8 mouse cellular contexts compared by ENCODE assay signal in genomic region chr14:55079214-55079970, GRCm38 (mm10). TPM values are rescaled to one million over a fixed set of nuclear protein-coding genes. Genes with fewer than 3 reads are reported as not detected.
DNase-seq lines count a peak whose midpoint lies in the region; ATAC-seq lines count a peak whose summit lies in the region.

No protein-coding gene starts in this region.

- peak overlapping the region; percentile 66 for H3K27ac ChIP-seq in hindbrain, embryonic 10.5 days

- peaks cover 35% of the 10 kb centered on the region for H3K4me1 ChIP-seq in hindbrain, embryonic 10.5 days (replicated peaks)

- ATAC-seq in erythroblast, adult 5-6 weeks (replicated peaks; ENCODE audit: low FRiP score, poor library complexity, severe bottlenecking) = peak; percentile 84

- peaks cover 8% of the 10 kb centered on the region for H3K36me3 ChIP-seq in hindbrain, embryonic 10.5 days

- WGBS in hindbrain, embryonic 10.5 days = 24% methylated on average over 8 of the region's 8 CpGs

- peak overlapping the region; percentile 38; the same call in 1 of the 2 replicates for H3K4me3 ChIP-seq in hindbrain, embryonic 10.5 days

- peak; percentile 46 for DNase-seq in gastrocnemius, adult 18-20 months (ENCODE audit: low spot score)
- DNase-seq in gastrocnemius, postnatal 25 days = no peak
- peak; percentile 51 for DNase-seq in brain, embryonic 18.5 days (ENCODE audit: low read depth, low spot score)
- DNase-seq in hindbrain, embryonic 10.5 days (ENCODE audit: low spot score) = peak; percentile 83
- DNase-seq in layer of hippocampus, postnatal 10 days (ENCODE audit: low spot score in 2 of 2) = peak; percentile 87 to 88
- peak; percentile 33 to 78 for DNase-seq in lung, postnatal 4 days
- DNase-seq in right cerebral cortex, postnatal 4 days = peak; percentile 88

- peaks cover 25% of the 10 kb centered on the region for H3K27me3 ChIP-seq in hindbrain, embryonic 10.5 days (ENCODE audit: insufficient read depth, poor library complexity, severe bottlenecking)

- H3K9me3 ChIP-seq in hindbrain, embryonic 10.5 days = no peaks in the 10 kb centered on the region

RNA-seq across cellular contexts. Expression of gene Zfhx2, which starts 12.7 kb away (rescaled TPM):
- total RNA-seq in gastrocnemius, adult 18-20 months (2021) = 1 to 10 TPM; 4.9 to 5.6 TPM
- 1 to 10 TPM; 3.5 to 3.7 TPM for total RNA-seq in gastrocnemius, postnatal 25 days (2021)
- 1.3 and 1.7 TPM in 2 replicates for total RNA-seq in erythroblast, adult 5-6 weeks (2015; ENCODE audit: low replicate concordance)
- total RNA-seq in erythroblast, adult 5-6 weeks (2017; ENCODE audit: low replicate concordance) = 0.34 and 0.42 TPM in 2 replicates
- polyA plus RNA-seq in hindbrain, embryonic 10.5 days (2016; fragmentation: Nextera tagmentation; extraction: Ambion mirVana) = 8.8 and 17.7 TPM in 2 replicates
- 10 to 100 TPM; 34.0 to 39.3 TPM for total RNA-seq in layer of hippocampus, postnatal 10 days (2021)

RNA-seq across cellular contexts. Expression of gene Thtpa, which starts 15.2 kb away (rescaled TPM):
- total RNA-seq in gastrocnemius, adult 18-20 months (2021) = 10 to 100 TPM; 12.1 to 14.8 TPM
- 10 to 100 TPM; 10.5 to 11.1 TPM for total RNA-seq in gastrocnemius, postnatal 25 days (2021)
- 0.19 and 1.7 TPM in 2 replicates for total RNA-seq in erythroblast, adult 5-6 weeks (2015; ENCODE audit: low replicate concordance)
- total RNA-seq in erythroblast, adult 5-6 weeks (2017; ENCODE audit: low replicate concordance) = 1.4 and 1.6 TPM in 2 replicates
- 24.4 and 26.1 TPM in 2 replicates for polyA plus RNA-seq in hindbrain, embryonic 10.5 days (2016; fragmentation: Nextera tagmentation; extraction: Ambion mirVana)
- total RNA-seq in layer of hippocampus, postnatal 10 days (2021) = 10 to 100 TPM; 26.5 to 31.1 TPM

RNA-seq across cellular contexts. Expression of gene Ap1g2, which starts 27.0 kb away (rescaled TPM):
- 1 to 10 TPM; 4.2 to 4.9 TPM for total RNA-seq in gastrocnemius, adult 18-20 months (2021)
- total RNA-seq in gastrocnemius, postnatal 25 days (2021) = 1 to 10 TPM; 4.8 to 5.7 TPM
- total RNA-seq in erythroblast, adult 5-6 weeks (2015; ENCODE audit: low replicate concordance) = 1.7 and 5.9 TPM in 2 replicates
- 2.5 and 3.7 TPM in 2 replicates for total RNA-seq in erythroblast, adult 5-6 weeks (2017; ENCODE audit: low replicate concordance)
- 14.5 and 16.3 TPM in 2 replicates for polyA plus RNA-seq in hindbrain, embryonic 10.5 days (2016; fragmentation: Nextera tagmentation; extraction: Ambion mirVana)
- total RNA-seq in layer of hippocampus, postnatal 10 days (2021) = 10 to 100 TPM; 19.2 to 20.6 TPM

RNA-seq across cellular contexts. Expression of gene Jph4, which starts 37.3 kb away (rescaled TPM):
- total RNA-seq in gastrocnemius, adult 18-20 months (2021) = under 1 TPM; 0.07 to 0.11 TPM
- under 1 TPM; 0.28 to 0.35 TPM for total RNA-seq in gastrocnemius, postnatal 25 days (2021)
- total RNA-seq in erythroblast, adult 5-6 weeks (2015; ENCODE audit: low replicate concordance) = not detected in 2 replicates
- not detected in 2 replicates for total RNA-seq in erythroblast, adult 5-6 weeks (2017; ENCODE audit: low replicate concordance)
- polyA plus RNA-seq in hindbrain, embryonic 10.5 days (2016; fragmentation: Nextera tagmentation; extraction: Ambion mirVana) = 0.75 and 1.7 TPM in 2 replicates
- 100 to 1,000 TPM; 410 to 431 TPM for total RNA-seq in layer of hippocampus, postnatal 10 days (2021)

Comparison
In these comparisons a context has a peak if more than half of its experiments do, and no peak if none do; other contexts are left out.
1. RNA of gene Zfhx2, which starts 12.7 kb away (total RNA-seq): 34.0 to 39.3 TPM in layer of hippocampus, postnatal 10 days; 4.9 to 5.6 TPM in gastrocnemius, adult 18-20 months, 3.5 to 3.7 TPM in gastrocnemius, postnatal 25 days and 0.34 to 1.7 TPM in erythroblast, adult 5-6 weeks; every median in the first group is over 4 times any median in the second.
2. RNA of gene Thtpa, which starts 15.2 kb away (total RNA-seq): 26.5 to 31.1 TPM in layer of hippocampus, postnatal 10 days, 12.1 to 14.8 TPM in gastrocnemius, adult 18-20 months and 10.5 to 11.1 TPM in gastrocnemius, postnatal 25 days; 0.19 to 1.7 TPM in erythroblast, adult 5-6 weeks; every median in the first group is over 4 times any median in the second.